Mouse (Mus musculus) neural tube, embryonic 11.5 days (tissue): ENCODE data around the gene Gm10972. TPM values are rescaled to one million over a fixed set of nuclear protein-coding genes. Genes with fewer than 3 reads are reported as not detected.
"Not testable (repeated sequence)": the region's sequence is repeated elsewhere in the genome, so short reads cannot be mapped to it uniquely, and the experiment has no call there.

Experiments
- ATAC-seq: fragments of 200-750 bp; cut with Nextera tagmentation; 2 replicates; pipeline ENCODE4 v1.8.0; 2017; ENCODE audit warnings: moderate number of reproducible peaks, mild to moderate bottlenecking, moderate TSS enrichment, moderate library complexity; ENCODE audit not compliant: insufficient read depth, low FRiP score, low TSS enrichment
- DNase-seq: peaks from one replicate; pipeline ENCODE4 v3.0.0-alpha.2; 2015; ENCODE audit warnings: low spot score
- H3K27ac ChIP-seq: fragments of 300-500 bp; sonication (generic); 2 replicates; pipeline ENCODE4 v1.5.1; 2014; ENCODE audit warnings: low read depth, mild to moderate bottlenecking, low read length
- H3K27me3 ChIP-seq: fragments of 300-500 bp; sonication (generic); 2 replicates; pipeline ENCODE4 v1.6.1; 2014; ENCODE audit warnings: mild to moderate bottlenecking, low read length, mixed read lengths; ENCODE audit not compliant: control insufficient read depth, insufficient read depth
- H3K36me3 ChIP-seq: fragments of 300-500 bp; sonication (generic); 2 replicates; pipeline ENCODE4 v1.6.1; 2014; ENCODE audit warnings: mild to moderate bottlenecking, low read length, moderate library complexity, mixed read lengths; ENCODE audit not compliant: control insufficient read depth, insufficient read depth
- H3K4me1 ChIP-seq: fragments of 300-500 bp; sonication (generic); 2 replicates; pipeline ENCODE4 v1.6.1; 2014; ENCODE audit warnings: low read length, mixed read lengths; ENCODE audit not compliant: control insufficient read depth, insufficient read depth
- H3K4me2 ChIP-seq: fragments of 300-500 bp; sonication (generic); 2 replicates; pipeline ENCODE4 v1.6.1; 2014; ENCODE audit warnings: low read depth, mild to moderate bottlenecking, moderate library complexity
- H3K4me3 ChIP-seq: fragments of 300-500 bp; sonication (generic); 2 replicates; pipeline ENCODE4 v1.5.1; 2014; ENCODE audit warnings: low read depth, low read length
- H3K9ac ChIP-seq: fragments of 300-500 bp; sonication (generic); 2 replicates; pipeline ENCODE4 v1.6.1; 2014; ENCODE audit warnings: mild to moderate bottlenecking, low read length
- H3K9me3 ChIP-seq: fragments of 300-500 bp; sonication (generic); 2 replicates; pipeline ENCODE4 v1.6.1; 2016; ENCODE audit warnings: low read length; ENCODE audit not compliant: control insufficient read depth
- WGBS: fragments of 180-500 bp; shearing (Covaris S2); extraction: QIAGEN DNeasy Blood & Tissue Kit; methylation state at CpG from one replicate; pipeline ENCODE4 v1.1.7; 2014; 5-methylcytosine and 5-hydroxymethylcytosine counted together
- polyA plus RNA-seq: library from polyadenylated mRNA; unstranded; fragments of >200 nt; fragmentation: Nextera tagmentation; extraction: Ambion mirVana; gene quantifications from 2 replicates; pipeline ENCODE4 v1.2.1, GENCODE M21; 2014

Gm10972 gene
- polyA plus RNA-seq, 1 experiment from 2014 or later: not detected

DNA sequence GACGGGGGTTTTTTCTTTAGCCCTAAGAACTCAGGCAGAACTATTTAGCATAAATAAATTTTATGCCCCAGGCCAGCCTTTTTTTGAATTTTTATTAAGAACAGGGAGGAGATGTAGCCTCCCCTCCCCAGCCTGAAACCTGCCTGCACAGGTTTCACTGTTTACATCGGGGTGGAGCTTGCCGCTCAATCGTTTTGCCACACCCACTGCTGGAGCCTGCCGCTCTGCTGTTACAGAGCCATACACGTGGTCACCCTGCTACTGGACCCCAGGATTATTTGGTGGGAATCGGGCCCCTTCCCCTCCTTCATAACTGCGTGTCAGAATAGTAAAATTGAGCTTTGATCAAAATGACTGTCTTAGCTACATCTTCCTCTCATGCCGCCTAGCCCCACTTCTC is 32.2 kb downstream of the Gm10972 start:
- H3K9ac ChIP-seq, H3K4me2 ChIP-seq, H3K4me3 ChIP-seq, H3K4me1 ChIP-seq, H3K36me3 ChIP-seq, H3K9me3 ChIP-seq, ATAC-seq, DNase-seq, H3K27me3 ChIP-seq, H3K27ac ChIP-seq: not testable (repeated sequence)
- 80% methylated on average over 9 of the region's 9 CpGs for WGBS

DNA sequence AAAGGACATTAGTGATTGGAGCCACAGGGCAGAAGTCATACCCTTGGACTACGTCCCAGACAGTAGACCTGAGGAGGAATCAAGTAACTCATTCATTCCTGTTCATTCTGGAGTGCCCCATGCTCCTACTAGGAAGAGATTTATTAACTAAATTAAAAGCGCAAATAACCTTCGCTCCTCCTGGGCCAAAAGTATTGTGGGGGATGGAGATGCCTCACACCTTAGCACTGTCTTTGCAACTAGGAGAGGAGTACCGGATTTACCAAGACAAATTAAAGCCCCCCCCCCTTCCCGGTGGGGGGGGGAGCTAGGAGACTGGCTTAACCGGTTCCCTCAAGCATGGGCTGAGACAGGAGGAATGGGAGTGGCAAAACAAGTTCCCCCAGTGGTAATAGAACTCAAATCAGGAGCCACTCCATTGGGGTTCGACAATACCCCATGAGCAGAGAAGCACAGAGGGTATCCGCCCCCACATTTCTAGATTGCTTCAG is 36.5 kb downstream of the Gm10972 start:
- 81% methylated on average over 8 of the region's 8 CpGs for WGBS
- H3K4me3 ChIP-seq: no peak overlapping the region
- no peak for ATAC-seq

DNA sequence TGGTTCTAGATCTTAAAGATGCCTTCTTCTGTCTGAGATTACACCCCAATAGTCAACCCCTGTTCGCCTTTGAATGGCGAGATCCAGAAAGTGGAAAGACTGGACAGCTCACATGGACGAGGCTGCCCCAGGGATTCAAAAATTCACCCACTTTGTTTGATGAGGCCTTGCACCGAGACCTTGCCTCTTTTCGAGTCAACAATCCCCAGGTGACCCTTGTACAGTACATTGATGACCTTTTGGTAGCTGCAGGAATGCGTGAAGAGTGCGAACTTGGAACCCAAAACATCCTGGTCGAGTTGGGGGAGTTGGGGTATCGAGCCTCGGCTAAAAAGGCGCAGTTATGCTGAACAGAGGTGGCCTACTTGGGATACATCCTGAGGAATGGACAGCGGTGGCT is 37.1 kb downstream of the Gm10972 start:
- H3K9ac ChIP-seq, H3K4me2 ChIP-seq, H3K27ac ChIP-seq, H3K27me3 ChIP-seq, H3K9me3 ChIP-seq, H3K36me3 ChIP-seq, H3K4me1 ChIP-seq, ATAC-seq, DNase-seq, H3K4me3 ChIP-seq: not testable (repeated sequence)
- 92% methylated on average over 12 of the region's 12 CpGs for WGBS

More for the DNA sequence above, 36.5 kb downstream of the Gm10972 start:
- Histone ChIP-seq H3K9ac (no peak overlapping the region), H3K36me3 (no peaks in the 10 kb centered on the region), H3K27ac (no peak overlapping the region), H3K4me2 (no peak overlapping the region), H3K4me1 (no peaks in the 10 kb centered on the region), H3K27me3 (no peaks in the 10 kb centered on the region), H3K9me3 (no peaks in the 10 kb centered on the region)
- DNase-seq: no peak

DNA sequence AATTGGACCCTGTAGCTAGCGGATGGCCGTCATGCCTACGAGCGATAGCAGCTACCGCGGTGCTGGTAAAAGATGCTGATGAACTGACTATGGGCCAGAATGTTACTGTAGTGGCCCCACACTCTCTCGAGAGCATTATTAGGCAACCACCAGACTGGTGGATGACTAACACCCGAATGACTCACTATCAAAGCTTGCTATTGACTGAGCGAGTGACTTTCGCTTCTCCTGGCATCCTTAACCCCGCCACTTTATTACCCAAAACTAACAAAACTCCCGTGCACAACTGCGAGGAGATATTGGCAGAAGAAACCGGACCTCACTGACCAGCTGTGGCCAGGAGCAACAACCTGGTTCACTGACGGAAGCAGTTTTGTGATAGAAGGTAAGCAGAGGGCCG is 37.9 kb downstream of the Gm10972 start:
- 89% methylated on average over 16 of the region's 16 CpGs for WGBS
- DNase-seq (no peak), ATAC-seq (no peak)
- Histone ChIP-seq H3K36me3 (no peaks in the 10 kb centered on the region), H3K4me2 (no peak overlapping the region), H3K4me1 (no peaks in the 10 kb centered on the region), H3K9ac (no peak overlapping the region), H3K9me3 (no peaks in the 10 kb centered on the region), H3K27ac (no peak overlapping the region), H3K4me3 (no peak overlapping the region), H3K27me3 (no peaks in the 10 kb centered on the region)

DNA sequence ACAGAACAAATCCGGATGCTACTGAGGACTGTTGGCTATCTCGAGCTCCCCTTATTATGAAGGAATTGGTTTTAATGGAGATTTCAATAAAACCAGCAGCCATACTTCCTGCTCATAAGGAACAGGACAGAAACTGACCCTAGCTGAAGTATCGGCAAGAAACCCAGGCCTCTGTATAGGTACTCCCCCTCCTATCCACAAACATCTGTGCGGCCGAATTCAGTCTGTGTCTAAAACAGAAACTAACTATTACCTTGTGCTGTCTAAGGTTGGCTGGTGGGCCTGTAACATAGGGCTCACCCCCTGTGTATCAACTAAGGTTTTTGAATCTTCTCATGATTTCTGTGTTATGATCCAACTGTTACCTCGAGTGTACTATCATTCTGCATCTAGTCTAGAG is 40.7 kb downstream of the Gm10972 start:
- Histone ChIP-seq H3K27me3 (no peaks in the 10 kb centered on the region), H3K36me3 (no peaks in the 10 kb centered on the region), H3K4me2 (no peak overlapping the region), H3K9me3 (no peaks in the 10 kb centered on the region), H3K27ac (no peak overlapping the region), H3K9ac (no peak overlapping the region), H3K4me3 (no peak overlapping the region), H3K4me1 (no peaks in the 10 kb centered on the region)
- ATAC-seq: no peak
- DNase-seq: no peak
- 84% methylated on average over 6 of the region's 6 CpGs for WGBS

DNA sequence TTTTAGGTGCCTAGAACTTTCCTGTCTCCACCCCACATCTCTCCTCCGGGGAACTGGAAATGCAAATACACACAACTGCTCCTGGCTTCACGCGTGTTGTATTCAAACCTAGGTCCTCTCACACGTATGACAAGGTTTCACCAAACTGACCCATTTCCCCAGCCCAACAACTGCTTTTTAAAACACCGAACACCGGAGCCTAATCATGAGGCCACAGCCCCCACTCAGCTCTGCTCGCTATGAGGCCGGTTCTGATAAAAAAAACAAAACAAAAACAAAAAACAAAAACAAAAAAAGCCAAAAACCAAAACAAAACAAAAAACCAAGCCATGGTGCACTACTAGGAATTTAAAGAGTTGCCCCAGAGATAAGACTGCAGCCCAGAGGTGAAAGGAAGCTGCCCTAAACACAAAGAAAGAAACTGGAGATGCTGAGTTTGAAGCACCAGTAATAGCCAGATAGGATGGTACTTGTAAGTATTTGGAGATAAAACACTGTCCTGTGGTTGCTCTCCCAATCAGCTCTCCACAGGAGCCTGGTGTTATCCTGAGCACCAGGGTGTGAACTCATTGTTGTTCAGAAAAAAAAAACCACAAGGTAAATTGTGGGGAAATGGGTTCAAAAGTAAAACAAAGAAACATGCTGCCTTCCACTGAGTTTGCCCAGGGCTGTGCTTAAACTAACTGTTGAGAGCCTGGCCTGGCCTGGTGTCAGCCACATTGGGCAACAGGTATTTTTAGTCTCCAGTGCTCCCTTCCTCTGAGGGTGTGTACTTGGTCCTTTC is 43.3 kb downstream of the Gm10972 start:
- not testable (repeated sequence) for H3K9me3 ChIP-seq

DNA sequence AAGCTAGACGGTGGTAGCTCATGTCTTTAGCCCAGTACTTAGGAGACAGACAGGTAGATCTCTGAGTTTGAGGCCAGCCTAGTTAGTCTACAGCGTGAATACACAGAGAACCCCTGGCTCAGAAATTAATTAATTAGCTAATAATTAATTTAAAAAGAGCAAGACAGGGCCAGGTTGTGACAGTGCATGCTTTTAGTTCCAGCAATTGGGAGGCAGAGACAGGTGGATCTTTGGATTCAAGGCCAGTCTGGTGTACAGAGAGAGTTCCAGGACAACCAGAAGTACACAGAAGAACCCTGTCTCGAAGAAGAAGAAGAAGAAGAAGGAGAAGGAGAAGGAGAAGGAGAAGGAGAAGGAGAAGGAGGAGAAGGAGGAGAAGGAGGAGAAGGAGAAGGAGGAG is 45.8 kb downstream of the Gm10972 start:
- not testable (repeated sequence) for H3K36me3 ChIP-seq, H3K9ac ChIP-seq, ATAC-seq, H3K9me3 ChIP-seq, H3K27me3 ChIP-seq, DNase-seq, H3K4me3 ChIP-seq, H3K4me1 ChIP-seq, H3K4me2 ChIP-seq, H3K27ac ChIP-seq
- WGBS: 89% methylated on average over 2 of the region's 3 CpGs

More for the DNA sequence above, 43.3 kb downstream of the Gm10972 start:
- not testable (repeated sequence) for H3K36me3 ChIP-seq, ATAC-seq, H3K27ac ChIP-seq, H3K4me3 ChIP-seq, H3K4me2 ChIP-seq, DNase-seq, H3K9ac ChIP-seq, H3K4me1 ChIP-seq, H3K27me3 ChIP-seq
- WGBS: 88% methylated on average over 8 of the region's 8 CpGs

DNA sequence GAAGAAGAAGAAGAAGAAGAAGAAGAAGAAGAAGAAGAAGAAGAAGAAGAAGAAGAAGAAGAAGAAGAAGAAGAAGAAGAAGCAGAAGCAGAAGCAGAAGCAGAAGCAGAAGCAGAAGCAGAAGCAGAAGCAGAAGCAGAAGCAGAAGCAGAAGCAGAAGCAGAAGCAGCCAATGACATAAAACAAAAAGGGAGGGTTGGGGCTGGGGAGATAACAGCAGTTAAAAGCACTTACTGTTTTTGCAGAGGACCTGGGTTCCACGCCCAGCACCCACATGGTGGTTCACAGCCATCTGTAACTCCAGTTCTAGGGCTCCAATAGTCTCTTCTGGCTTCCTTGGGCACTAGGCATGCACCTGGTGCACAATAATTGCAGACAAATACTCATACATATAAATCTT is 46.3 kb downstream of the Gm10972 start:
- not testable (repeated sequence) for H3K27me3 ChIP-seq, H3K4me3 ChIP-seq, H3K36me3 ChIP-seq, ATAC-seq, H3K9ac ChIP-seq, H3K9me3 ChIP-seq, H3K4me2 ChIP-seq, H3K27ac ChIP-seq, H3K4me1 ChIP-seq, DNase-seq
- WGBS: 82% methylated on average over 1 of the region's 1 CpGs

DNA sequence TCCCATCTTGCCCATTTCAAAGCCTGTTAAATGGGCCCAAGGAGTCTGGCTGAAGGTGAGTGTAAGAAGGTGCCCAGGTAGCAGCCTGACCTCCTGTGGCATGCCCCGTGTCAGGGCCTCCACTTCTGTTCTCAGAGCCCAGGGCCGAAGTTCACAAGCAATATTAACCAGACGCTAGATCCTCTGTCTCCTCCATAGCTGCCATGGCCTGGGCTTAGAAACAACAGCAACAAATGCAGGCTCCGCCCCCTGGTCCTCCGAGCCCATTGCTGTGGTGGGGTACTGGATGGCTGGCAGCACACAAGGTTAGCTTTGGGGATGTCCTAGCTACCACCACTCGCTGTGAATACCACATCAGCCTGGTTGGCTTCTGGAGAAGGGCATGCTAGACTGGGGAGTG is 47.2 kb downstream of the Gm10972 start:
- ATAC-seq, H3K9me3 ChIP-seq, H3K4me1 ChIP-seq, H3K4me2 ChIP-seq, H3K9ac ChIP-seq, H3K36me3 ChIP-seq, H3K27me3 ChIP-seq, H3K27ac ChIP-seq, H3K4me3 ChIP-seq, DNase-seq: not testable (repeated sequence)
- WGBS: 69% methylated on average over 6 of the region's 6 CpGs
